Mouse (Mus musculus) MEL (cell line): ENCODE measurements around the gene Flna.

Experiments used
- MAX ChIP-seq: IDR thresholded peaks from 2 replicates; pipeline ENCODE4 v1.6.1; 2011; ENCODE audit warnings: low read length, improper control_type of control experiment
- NELFE ChIP-seq: IDR thresholded peaks from 2 replicates; pipeline ENCODE4 v1.6.1; 2011; ENCODE audit warnings: low read depth, low read length, improper control_type of control experiment
- POLR2A ChIP-seq, 2 experiments: IDR thresholded peaks; 2 replicates each; pipeline ENCODE4 v1.6.1; 2011 to 2012; ENCODE audit warnings: low read length in 2 of 2, mild to moderate bottlenecking in 2 of 2, control low read depth in 1 of 2, improper control_type of control experiment in 1 of 2, low read depth in 1 of 2, moderate library complexity in 1 of 2; ENCODE audit not compliant: control insufficient read depth in 1 of 2, insufficient read depth in 1 of 2, poor library complexity in 1 of 2

DNA sequence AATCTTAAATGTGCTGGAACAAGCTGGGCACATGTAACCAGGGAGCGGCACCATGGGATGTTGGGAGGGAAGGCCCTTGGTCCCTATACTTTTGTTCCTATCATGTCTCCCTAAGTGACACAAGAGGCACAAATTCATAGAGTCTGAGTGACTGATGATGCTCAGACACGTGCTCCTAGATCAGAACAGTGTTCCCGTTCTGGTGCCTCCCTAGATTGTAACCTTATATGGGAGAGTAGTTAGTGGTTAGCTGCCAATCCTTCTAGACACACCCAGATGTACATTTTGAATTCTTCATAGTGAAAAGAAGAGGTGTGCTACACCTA is 20.1 kb upstream of the Flna start:
- TF ChIP-seq MAX (peak; percentile 91), NELFE (no peak), POLR2A (IDR thresholded peaks at IDR 0.05; ENCODE audit: control insufficient read depth in 1 of 2, insufficient read depth in 1 of 2, low read depth in 1 of 2, low read length in 2 of 2, poor library complexity in 1 of 2) (no peak)
